Mouse (Mus musculus) ES-E14 (cell line): ENCODE data around the gene Eif1b.

Experiments used
- CHD2 ChIP-seq: IDR thresholded peaks from 2 replicates; pipeline ENCODE4 v1.6.1; 2014; ENCODE audit warnings: mild to moderate bottlenecking, low read depth, low read length, inconsistent platforms
- HCFC1 ChIP-seq: IDR thresholded peaks from 2 replicates; pipeline ENCODE4 v1.6.1; 2012; ENCODE audit warnings: low read length, inconsistent platforms, borderline replicate concordance; ENCODE audit not compliant: insufficient read depth
- MAFK ChIP-seq: IDR thresholded peaks from 2 replicates; pipeline ENCODE4 v1.6.1; 2014; ENCODE audit warnings: mild to moderate bottlenecking, low read depth, low read length, inconsistent platforms; ENCODE audit not compliant: insufficient read depth
- ZC3H11A ChIP-seq: IDR thresholded peaks from 2 replicates; pipeline ENCODE4 v1.6.1; 2012; ENCODE audit warnings: low read depth, mild to moderate bottlenecking, inconsistent platforms, low read length, borderline replicate concordance
- ZNF384 ChIP-seq: IDR thresholded peaks from 2 replicates; pipeline ENCODE4 v1.6.1; 2012; ENCODE audit warnings: low read depth, low read length, inconsistent platforms

- TF ChIP-seq HCFC1 (no peak), ZNF384 (no peak), MAFK (no peak), ZC3H11A (no peak), CHD2 (no peak)
Observed at GRCm38 (mm10) chr9:120481644-120482043, 10.4 kb upstream of the Eif1b start.
